Mouse (Mus musculus) right cerebral cortex, adult 18-20 months (tissue): ENCODE data around the gene Hepacam.

Source experiments
- DNase-seq: peaks from one replicate; pipeline ENCODE4 v3.0.0; 2022; ENCODE audit warnings: mixed read lengths

The Hepacam gene

DNA sequence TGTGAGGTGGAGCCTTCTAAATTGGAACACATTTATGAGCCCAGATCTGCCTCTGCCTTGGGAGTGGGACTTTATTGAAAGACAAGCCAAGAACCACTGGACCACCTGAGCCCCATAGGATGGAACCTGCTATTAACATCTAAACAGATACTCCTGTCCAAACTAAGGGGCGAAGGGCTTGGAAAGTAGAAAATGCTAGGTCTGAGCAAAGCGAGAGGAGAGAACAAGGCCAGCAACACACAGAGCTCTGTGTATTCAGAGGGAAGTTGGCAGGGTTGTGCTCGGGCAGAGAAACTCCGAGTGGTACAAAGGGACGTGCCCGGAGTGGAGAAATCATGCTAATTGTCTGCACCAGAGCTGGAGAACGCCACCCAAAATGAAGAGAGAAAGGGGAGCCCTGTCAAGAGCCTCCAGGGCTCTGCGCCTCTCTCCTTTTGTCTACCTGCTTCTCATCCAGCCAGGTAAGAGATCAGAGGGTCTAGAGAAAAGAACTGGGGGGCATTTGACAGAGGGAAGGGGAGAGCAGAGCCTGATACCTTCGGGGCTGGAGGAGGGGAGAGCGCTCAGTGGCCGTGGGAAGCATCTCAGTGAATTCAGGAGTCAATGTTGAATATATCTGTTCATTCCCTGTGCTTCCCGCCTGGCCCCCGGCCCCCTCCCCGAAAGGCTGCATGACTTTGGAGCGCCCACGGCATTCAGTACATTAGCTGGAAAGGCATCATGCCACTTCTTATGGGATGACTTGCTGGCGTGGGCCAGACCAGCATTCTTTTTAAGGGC, at the start of gene Hepacam:
Gene Hepacam (plus strand): TSS at position 51 of the 780 bp plus-strand sequence.
- DNase-seq, result peak; percentile 68

DNA sequence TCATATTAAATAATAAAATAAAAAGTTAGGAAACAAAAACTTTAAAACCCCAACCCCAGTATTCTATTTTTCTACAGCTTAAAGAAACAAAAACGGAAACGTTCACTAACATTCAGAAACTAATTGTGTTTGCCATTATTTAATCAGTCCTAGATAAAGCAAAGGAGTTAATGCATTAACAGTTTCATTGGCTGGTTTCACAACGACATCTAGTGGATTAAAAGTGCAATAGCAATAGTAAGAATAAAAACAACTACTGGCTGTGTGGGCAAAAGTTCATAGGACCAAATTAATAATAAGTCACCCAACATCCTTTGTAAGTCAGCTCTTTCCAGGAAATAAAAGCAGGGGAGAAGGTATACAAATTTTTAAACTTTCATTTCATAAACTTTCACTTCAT, 37.7 kb upstream of the Hepacam start:
- DNase-seq, result no peak

DNA sequence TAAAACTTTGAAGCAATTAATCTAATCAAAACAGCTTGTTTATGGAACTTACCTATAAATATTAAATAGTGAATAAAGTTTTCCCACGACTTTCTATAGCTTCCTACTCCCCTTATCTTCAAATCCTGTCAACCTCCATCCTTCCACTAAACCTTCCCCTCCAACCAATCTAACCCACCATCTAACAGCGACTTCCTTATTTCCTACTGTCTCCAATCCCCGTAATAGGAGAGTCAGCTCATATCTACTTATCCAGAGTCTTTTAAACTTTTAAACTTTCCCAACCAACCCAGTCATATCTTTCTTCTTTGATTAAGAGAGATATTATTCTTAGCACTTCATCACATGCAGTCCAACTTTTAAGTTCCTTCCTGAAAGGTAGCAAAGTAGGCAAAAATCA, 21.7 kb upstream of the Hepacam start:
- DNase-seq, result no peak

DNA sequence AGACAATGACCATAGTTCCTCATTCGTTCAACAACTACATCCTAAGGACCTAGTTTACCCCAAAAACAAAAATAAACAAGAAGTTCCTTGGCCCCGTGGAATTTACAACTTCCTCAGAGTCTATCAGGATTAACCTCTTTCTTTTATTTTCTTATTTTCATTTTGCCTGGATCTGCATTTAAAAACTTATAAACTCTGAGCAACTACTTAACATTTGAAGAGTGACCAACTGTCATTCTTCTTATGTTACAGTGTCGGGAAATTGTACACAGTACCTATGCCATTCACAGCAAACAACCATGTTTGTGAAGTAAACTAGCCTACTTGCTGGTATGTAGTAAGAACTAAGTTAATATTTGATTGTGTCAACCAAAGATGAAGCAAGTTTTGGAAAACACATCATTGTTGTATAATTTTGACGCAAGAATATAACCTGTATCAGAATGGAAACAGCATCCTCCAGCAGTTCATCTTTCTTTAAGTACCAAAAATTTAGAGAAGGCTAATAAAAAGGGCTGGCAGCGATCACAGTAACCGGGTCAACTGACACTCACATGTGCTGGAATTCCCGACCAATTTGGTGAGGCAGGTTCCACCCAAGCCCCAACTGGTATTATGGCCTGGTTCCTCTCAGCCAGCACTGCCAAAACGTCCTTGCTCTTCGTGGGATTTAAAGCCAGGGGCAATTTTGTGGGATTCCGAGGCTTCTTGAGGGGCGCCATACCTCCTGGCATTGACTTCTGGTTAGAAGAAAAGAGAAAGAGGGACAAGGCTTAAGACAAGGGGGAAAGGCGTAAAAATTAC, 19.8 kb upstream of the Hepacam start:
- DNase-seq, result no peak

DNA sequence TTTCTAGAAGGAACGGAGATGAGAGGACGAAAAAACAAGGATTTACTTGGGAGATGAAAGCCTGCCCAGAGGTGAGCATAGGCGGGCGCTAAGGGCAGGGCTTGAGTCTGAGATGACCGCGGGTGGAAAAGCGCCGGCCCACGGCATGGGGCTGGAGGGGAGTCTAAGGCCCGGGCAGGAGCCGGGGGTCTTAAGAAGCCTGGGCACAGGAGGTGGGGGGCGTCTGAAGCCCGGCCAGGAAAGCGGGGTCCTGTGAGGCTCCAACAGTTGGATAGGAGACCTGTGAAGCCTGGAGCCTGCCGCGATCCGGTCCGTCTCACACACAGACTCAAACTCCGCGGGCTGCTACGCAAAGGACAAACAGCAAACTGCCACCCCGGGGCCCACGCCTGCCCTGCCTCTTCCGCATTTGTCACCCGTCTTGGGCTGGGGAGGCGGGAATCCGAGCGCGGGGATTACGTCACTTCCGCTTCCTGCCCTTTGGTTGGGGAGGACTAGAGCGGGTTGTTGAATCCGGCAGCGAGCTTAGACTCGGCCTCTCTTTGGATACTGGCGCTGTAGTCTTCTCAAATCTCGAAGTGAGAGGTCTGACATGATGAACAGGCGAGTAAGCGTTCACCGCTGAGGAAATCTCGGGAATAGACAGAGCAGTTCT, 19.0 kb upstream of the Hepacam start, which contains the start of gene Ccdc15:
Gene Ccdc15 (minus strand): TSS at position 445 of the 655 bp plus-strand sequence.
- peak; percentile 98 for DNase-seq

DNA sequence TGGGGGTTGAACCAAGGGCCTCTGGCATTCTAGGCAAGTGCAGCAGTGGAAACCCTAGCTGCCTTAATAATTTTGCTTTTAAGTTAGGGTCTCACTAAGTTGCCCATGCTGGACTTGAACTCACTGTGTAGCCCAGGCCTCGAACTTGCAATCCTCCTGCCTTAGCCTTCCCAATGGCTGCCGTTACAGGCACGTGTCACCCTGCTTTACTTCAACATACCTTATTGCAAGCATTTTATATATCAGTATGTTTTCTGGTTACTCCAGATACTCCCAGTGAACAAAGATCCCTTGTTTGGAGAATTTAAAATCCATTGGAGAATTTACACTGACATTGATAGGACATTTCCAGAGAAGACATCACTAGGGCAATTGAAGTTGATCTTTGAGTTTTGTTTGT, 18.1 kb upstream of the Hepacam start:
- no peak for DNase-seq

DNA sequence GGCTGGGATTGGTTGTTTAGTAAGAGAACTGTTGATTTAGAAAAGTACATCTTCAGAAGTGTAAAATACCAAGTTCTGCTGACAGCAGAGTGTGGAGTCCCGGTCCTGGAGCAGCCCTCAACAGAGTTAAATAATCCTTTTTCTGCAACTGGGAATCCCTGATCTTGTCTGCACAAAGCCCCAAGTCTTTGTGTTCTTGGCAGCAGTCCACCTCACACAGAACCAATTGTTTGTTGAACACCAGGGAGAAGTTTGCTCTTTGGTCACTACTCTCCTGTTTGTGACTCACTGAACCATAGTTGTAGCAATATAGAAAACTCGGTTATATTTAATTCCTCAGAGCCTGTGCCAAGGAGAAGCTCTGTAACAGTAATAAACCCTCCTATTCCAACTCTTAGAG, 15.9 kb upstream of the Hepacam start:
- DNase-seq, result peak; percentile 38

DNA sequence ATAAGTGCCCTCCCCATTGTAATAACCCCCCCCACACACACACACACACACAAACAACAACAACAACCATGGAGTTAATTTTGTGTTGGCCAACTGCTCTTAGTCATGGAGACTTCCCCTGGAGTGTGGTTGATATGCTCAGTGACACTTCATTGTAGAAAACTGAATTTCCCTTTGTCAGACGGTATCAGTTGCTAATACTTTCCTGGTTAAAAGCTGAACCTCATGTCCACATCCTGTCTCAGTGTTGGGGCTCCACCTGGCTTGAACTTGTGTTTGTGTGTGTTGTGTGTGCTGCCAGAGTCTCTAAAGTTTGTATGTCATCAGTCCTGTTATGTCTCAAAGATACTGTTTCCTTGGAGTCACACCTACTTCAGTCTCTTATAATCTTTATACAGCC, 12.7 kb upstream of the Hepacam start:
- DNase-seq, result no peak

DNA sequence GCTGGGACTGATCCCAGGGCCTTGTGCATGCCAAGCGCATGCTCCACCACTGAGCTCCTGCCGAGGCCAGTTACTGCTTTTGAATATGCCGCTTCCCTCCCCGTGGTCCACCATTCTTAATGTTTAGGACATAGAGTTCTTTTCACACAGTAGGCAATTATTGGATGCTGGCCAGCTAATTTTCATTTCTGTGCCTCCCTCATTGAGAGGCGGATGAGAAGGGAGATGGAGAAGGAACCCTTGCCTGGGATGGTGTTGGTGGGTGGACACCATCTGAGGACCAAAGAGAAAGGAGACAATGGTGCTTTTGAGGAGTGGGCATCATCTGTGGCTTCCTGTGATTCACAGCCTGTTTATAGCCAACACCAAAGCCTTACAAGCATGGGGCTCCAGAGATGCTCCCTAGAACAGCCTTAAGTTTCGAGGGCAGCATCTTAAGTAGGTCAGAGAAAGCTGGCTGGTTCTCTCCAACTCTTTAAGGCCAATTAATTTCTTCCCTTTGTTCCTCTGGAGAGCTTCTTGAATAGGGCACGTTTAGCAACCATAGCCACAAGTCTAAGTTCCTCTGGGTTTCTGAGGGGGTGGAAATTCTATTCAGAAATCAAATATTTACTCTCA, 8.3 kb upstream of the Hepacam start:
- peak; percentile 54 for DNase-seq

DNA sequence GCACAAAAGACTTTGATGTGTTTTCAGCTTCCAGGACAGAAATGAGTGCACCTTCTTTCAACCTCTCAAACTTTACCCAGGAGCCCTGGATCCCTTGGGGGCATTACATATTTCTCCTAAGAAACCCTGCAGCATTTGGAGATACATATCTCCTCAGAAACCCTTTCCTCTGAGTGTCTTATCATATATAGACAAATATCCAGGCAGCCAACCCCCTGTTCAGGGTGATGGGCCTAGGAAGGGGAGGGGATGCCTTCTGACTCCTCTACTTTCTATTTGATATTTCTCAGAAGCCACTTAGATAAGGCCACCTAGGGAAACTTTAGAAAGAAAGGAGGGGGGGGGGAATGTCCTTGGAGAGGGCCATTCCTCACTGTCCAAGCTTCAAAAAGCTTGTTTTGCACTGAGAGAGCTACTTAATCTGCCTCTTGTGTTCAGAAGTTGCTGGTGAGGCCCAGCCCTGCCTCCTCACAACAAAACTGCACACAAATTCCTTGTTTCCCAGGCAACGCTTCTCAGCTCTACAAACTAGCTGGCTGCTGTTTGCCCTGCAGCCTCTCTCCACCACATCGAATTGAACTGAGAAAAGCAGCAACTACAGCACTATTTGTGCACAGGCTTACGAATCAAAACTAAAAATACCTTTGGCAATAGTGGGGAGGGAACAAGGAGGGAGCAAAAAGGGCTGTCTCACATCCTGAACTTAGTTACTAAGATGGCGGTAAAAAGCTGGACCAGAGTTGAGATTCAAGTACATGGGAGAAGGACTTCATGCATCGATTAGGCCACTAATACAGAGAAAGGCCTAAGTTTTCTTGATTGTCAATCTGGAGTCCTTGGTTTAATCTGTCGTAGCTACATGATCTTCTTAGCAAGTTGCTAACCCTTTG, 7.6 kb upstream of the Hepacam start:
- peak; percentile 86 for DNase-seq

DNA sequence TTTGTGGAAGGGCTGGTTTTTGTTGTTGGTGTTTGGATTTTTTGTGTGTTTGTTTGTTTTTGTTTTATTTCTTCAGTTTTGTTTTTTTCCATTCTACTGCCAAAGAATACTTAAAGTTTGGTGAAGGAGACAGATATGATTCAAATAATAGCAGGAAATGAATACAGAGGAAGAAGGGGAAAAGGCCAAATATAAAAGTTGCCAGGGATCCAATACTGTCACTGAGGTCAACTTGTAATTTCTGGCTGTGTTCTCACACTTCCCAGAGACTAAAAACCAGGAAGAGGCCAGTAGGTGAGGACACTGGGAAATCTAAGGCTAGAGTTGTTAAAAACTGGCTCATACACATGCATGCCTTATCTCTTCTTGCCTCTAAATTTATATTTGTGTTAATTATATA, 5.1 kb upstream of the Hepacam start:
- no peak for DNase-seq

DNA sequence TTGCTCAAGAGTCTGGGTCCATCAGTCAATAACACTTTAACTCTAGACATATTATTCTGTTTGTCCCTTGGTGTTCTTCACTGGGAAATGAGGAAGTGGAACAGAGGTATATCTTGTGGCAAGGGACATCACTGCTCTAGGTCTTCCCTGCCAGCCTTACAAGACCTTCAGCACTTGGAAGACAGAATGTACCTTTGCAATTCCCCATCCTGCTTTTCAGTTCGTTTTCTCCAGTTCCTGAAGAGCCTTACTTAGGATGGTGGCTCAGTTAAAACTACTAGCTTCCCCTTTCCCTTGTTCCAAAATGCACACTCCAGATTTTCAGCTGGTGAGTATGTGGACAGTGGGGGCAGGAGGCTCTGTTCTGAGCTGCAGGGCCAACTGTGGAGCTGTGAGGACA, 4.3 kb upstream of the Hepacam start:
- DNase-seq, result no peak

DNA sequence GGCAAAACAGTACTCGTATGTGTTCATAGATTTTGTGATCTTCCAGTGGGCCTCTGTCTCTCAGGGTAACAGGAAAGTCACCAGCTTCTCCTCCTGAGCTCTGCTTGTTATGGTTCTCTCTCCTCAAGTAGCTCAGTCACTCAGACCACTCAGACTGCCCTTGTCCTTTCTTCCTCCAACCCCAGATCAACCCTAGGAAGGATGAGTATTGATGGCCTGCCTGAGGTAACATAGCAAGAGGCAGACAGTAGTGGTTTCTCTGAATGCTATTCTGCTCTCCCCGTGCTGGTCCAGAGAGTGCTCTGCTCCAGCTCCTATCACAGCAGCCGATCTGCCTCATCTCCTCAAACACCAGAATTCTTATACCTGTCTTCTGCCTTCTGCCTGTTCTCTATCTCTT, 3.6 kb upstream of the Hepacam start:
- no peak for DNase-seq

DNA sequence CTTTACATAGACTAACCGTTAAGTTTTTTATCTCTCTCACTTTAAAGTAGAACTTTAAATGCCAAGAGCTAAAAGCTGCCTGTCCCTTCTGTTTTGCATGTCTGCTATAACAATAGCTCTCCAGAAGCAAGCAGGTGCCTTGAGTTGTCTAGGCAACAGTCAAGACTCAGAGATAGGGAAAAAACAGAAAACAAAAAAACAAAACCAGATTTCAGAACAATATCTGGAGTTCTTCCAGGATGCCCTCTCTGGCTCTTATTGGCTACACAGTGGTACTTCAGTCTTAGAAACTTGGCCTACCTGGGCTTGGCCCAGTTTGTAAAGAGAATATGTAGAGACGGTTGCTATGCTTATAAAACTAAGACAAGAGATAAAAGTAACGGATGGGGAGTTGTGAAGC, 2.8 kb upstream of the Hepacam start:
- no peak for DNase-seq

DNA sequence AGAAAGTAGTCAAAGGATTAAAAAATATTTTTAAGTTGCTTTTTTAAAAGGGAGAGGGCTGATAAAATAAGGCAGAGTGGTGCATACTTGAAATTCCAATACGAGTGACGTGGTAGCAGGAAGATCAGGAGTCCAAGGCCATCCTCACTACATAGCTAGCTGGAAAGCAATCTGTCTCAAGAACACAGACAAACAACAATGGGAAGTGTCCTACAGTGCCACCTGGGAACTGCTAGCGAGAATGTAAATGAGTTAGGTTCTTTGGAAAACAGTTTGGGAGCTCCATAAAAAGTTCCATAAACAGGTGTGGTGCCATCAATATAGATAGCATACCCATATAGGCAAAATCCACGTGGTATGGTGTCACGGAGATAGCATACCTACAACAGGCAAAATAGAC, 1.4 kb upstream of the Hepacam start:
- no peak for DNase-seq

DNA sequence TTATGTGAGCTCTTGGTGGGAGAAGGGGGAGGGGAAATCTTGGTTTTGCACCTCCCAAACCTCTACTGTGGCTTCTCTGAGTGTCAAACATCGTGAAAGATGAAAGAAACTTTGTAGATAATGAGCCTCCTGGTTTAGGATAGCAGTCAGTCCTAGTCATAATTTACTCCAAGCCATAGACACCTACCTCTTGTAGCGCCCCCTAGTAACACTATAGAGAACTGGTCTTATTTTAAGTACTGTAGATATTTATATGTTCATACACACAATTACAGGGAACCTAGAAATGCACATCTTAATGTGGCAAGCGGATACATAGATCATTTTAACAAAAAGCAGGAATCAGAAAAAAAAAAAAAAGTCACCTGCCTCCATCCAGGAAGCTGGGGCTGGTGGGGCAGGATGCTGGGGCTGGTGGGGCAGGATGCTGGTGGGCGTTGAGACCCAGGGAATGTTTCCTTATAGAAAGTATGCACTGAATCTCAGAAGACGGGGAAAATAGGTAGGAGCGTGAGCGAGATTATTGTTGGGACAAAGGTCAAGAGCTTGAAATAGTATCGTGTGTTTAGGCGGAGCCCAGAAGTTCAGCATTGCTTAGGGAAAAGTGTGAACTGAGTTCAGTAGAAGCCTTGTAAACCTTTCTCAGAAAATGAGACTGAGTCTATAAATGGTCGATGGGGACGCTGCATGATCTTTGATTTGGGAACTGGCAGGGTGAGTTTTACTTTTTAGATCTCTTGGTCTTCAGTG, 1.1 kb downstream of the Hepacam start:
- DNase-seq, result no peak

DNA sequence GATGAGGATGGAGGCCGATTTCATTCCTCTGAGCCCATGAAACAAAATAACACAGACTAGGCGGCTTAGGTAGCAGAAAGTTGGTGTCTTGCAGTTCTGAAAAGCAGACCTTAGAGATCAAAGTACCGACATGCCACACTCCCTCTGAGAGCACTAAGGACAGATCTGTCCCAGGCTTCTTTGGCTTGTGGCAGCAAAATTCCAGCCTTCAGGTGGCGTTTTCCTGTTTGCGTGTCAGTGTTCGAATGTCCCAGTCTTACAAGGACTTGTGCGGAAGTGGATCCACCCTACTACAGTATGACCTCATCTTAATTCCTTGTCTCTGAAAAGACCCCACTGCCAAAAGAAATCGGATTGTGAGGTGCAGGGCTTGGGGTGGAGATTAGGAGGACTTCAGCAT, 1.7 kb downstream of the Hepacam start:
- no peak for DNase-seq

DNA sequence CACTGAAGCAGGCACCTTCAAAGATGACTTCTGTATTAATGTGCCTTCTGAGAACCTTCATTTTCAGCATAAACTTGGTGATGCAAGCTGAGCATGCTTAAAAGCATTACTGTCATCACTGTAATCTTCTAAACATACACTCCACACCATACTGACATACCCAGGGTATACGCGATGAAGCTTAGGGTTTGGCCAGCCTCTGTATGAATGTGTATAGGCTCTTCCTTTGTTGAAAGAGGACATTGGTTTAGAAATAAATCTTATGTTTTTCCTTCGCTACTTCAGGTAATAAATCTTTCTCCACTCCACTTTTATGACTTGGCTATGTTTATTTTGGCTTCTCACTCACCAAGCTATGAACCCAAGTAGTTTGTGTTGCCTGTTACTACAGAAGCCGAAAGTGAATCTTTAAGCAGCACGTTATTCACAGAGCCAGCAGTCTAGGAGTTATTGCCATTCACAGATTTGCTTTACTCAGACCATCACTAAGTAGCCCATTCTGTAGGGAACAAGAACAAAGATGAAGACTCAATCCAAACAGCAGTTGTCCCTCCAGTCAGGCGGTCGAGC, 4.2 kb downstream of the Hepacam start:
- no peak for DNase-seq

DNA sequence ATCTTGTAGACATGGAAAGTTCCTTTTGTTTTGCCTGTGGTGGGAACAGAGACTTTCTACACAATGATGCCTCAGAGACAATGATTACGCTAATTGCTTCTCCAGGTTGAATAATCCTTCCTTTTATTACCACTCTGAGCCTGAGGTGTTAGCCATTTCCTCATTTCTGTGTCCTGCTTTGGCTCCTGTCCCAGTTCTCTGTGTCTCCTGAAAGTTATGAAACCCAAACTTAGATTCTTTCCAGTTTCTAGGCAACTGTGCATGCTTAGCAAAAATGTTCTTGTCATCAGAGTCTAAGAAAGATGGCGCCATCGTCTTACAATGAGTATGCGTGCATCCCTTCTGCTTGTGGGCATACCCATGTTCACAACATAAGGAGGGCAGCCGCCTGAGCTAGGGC, 8.6 kb downstream of the Hepacam start:
- DNase-seq, result no peak

DNA sequence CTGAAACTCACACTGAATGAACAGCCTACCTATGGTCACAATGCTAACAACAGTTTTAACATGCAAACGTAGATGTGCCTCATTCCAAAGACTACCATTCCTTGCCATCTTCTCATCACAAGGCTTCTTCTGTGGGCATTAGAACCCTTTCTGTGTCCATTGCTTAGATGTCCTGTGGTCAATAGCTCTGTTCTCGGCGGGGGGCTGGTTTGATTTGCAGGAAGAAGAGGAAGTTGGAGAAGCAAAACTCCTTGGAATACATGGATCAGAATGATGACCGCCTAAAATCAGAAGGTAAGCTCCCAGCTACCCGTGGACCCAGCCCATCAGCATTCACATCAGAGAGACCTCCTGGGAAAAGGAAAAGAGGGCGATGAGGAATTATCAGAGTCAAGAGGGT, 16.0 kb downstream of the Hepacam start:
- no peak for DNase-seq
